Mouse (Mus musculus): ENCODE results near the gene Shld1.

The Shld1 gene

DNA sequence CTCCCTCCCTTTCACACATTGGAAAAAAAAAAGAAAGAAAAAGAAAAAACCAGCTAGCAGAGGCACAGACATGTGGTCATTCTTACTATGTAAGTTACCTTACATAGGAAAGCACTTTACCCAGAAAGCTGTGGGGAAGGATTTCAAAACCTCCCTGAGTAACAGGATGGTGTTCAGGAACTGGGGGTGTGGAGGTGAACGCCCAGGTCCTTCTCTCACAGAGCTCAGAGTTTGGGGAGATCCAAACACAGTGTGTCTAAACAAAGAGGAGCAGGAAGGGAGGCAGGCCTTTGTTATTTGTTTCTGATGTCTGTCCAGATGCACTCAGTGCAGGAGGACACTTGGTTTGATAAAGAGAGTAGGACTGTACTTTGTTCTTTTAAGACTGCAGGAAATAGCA, 5.6 kb downstream of the Shld1 start:
- DNase-seq, result no peak

DNA sequence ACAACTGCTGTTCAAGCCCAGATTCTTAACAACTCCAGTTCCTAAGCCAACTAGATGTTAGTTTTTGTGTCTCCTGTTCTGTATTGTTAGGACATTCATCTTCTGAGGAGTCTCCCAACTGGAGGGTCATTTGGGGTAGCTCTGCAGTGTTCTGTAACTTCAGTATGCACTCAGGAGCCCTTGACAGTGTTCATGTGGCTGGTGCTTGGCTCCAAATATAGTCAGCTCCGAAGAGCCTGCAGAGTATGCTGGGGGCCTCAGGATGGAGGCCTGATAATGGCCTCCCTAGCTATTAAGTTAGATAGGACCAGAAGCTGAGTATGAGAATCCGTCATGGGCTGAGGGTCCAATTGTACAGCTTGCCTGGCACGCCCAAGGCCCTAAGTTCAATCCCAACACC, 7.2 kb downstream of the Shld1 start:
- DNase-seq, result no peak

DNA sequence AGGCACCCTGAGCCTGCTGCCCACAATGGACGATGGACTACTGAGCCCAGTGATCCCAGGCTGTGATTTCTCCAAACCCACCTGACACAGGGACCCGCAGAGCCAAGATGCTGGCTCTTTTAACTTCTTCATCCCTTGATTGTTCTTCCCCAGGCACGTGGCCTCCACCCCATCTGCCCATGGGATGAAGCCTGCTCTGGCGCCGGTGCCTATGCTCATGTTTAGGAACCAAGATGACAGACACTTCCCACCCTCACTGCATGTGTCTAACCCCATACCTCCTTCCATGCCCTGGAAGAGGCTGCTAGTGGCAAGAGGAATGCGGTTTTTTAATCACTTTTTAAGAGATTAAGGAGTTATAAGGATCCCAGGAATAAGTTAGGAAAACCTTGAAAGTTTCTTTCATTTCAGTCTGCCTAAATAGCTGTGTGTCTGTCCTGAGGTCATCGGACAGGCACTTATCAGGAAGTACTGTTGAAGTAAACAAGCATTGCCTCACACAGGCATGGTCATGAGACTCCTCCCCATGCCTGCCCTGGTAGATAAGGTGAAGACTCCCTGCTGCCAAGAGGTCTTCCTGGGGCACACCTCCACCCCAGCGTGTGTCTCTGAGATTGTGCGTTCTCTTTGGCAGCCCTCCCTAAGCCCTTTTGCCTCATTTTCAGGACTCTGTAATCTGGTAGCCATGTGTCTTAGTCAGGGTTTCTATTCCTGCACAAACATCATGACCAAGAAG, 8.8 kb downstream of the Shld1 start:
- DNase-seq, result no peak

GRCm38 (mm10) chr2:132696519-132696918, 9.8 kb downstream of the Shld1 start:
- no peak for DNase-seq

GRCm38 (mm10) chr2:132697256-132697655, 10.5 kb downstream of the Shld1 start:
- no peak for DNase-seq

DNA sequence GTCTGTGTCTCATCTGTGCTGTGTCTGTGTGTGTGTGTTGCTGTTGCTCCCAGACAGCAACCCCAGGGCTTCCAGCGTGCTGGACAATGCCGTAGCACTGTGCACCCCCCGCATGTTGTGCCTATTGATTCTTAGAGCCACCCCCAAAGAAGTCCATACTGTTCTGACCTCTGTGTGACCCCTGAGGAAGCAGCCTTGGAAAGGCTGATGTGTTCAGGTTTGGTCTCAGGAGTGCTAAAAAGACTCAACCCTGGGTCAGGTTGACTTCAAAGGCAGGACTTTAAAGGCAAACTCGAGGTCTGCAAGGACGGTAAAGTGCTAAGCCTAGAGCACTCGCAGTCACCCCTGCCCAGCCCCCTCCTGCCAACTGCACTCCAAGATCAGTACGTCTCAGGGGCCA, 11.0 kb downstream of the Shld1 start:
- DNase-seq, result no peak

DNA sequence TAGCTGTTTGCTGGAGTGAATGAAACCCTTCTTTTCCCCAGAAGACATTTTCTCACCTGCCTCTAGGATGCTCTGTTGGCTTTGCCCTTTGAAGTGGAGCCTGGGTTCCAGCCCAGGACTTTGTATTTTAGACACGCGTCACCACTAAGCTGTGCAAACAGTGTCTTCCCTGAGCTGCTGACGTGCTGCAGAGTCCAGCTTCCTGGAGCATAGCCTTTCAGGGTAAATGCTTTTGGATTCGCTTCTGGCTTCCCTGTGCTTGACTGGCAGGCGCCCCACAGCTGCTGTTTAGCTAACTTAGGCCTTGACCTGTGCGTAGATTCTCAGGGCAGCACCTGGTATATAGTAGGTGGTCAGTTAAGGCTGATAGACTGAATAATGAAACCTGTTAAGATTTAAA, 11.7 kb downstream of the Shld1 start:
- no peak for DNase-seq

DNA sequence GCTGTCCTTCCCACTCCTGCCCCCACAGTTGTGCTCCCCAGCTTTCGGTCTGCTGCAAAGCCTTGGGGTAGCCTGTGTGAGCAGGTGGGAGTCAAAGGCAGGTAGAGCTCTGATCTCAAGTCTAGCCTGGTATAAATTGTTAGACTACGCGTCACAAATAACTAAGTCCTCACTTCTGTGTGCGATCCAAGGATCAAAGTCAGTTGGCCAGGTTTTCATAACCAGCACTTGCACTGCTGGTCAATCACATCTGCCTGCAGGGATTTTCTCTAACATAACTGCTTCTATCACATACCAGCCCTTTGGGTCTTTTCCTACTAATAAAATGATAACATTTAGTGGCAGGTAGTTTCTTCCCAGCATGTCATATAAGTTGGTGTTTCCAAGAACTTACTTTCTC, 14.2 kb downstream of the Shld1 start:
- no peak for DNase-seq

GRCm38 (mm10) chr2:132701451-132701886, 14.7 kb downstream of the Shld1 start:
- peak; percentile 77 for DNase-seq

DNA sequence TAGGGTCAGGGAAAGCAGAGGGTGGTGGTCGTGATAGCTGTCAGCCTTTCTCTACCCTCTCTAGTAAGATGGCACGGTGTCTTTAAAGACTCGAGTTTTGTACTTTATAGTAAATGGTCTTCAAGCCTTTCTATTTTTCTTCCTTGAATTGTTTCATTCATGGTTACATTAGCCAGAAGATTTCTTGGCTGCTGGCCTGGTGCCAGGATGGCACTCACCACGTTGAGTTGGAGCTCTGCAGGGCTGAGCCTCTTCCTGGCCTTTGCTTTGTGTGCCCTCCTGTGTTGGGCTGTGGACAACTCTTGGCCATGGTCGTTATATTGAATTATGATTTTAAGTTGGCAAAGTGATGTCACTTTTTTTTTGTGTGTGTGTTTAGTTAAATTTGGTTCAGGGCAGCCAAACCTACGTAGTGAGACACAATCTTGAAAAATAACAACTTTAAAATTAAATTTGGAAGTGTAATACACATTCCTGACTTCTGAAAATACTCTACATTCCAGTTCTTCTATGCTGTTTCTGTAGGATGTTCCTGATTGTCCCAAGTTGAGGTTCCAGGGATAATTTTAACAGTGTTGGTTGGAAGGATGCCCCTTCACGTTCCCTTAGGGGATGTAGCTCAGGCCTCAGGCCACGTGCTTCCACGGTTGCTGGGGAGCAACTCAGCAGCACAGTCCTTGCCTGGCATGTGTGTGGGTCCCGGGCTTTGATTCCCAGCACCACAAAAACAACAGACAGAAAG, 18.7 kb downstream of the Shld1 start:
- DNase-seq, result no peak

DNA sequence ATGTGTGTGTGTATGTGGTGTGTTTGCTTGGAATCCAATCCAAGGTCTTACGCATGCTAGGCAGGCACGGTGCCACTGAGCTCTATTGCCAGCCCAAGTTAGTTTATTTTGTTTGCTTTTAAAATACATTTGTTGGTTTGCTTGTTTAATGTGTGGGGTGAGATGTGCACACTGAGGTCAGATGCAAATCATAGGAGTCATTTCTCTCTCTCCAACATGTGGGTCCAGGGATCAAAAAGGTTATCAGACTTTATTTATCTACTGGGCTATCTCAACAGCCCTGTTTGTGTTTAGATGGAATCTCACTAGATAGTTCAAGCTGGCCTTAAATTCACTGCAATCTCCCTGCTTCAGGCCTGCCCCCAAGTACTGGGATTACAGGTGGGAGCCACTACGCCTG, 19.6 kb downstream of the Shld1 start:
- DNase-seq, result no peak

GRCm38 (mm10) chr2:132710488-132710887, 23.8 kb downstream of the Shld1 start:
- no peak for DNase-seq

DNA sequence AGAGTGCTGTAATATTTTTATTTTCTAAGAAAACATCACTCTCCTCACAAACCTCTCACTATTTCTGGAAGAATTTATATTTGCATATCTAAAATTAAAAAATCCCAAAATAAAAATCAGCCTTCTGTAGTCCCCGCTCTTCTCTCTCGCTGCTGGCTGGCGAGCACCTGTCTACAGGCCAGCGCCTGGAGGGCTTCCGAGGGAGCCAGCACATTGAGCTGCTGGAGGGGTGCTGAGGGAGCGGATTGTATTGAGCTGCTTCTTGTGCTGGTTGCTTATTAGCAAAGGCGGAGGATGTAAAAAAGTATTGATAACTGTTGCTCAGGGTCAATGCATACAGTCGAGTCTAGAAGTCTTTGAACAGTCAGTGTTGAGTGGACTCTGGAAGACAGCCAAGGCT, 25.3 kb downstream of the Shld1 start:
- DNase-seq, result peak; percentile 31

GRCm38 (mm10) chr2:132714522-132714921, 27.8 kb downstream of the Shld1 start:
- DNase-seq, result no peak

GRCm38 (mm10) chr2:132714946-132715345, 28.2 kb downstream of the Shld1 start:
- DNase-seq, result no peak

- no peak for DNase-seq
Measured at GRCm38 (mm10) chr2:132715421-132716070, 28.8 kb downstream of the Shld1 start.

DNA sequence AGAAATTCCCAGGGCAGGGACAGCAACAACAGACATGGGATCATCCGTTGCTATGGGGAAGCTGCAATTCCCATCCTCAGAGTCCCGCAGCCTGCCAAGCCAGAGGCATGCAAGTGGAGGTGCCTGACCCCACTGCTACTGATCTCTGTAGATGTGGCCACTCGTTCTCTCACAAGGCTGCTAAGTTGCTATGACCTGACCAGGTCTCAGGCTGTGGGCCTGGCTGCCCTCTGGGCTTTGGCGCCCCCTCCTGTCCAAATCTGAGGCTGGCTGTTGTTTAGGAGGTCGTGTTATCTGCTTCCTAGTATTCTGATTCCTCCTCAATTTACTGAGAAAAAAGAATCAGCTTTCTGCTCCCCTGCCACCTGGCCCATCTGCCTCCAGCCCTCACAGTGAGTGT, 29.4 kb downstream of the Shld1 start:
- peak; percentile 53 for DNase-seq

DNA sequence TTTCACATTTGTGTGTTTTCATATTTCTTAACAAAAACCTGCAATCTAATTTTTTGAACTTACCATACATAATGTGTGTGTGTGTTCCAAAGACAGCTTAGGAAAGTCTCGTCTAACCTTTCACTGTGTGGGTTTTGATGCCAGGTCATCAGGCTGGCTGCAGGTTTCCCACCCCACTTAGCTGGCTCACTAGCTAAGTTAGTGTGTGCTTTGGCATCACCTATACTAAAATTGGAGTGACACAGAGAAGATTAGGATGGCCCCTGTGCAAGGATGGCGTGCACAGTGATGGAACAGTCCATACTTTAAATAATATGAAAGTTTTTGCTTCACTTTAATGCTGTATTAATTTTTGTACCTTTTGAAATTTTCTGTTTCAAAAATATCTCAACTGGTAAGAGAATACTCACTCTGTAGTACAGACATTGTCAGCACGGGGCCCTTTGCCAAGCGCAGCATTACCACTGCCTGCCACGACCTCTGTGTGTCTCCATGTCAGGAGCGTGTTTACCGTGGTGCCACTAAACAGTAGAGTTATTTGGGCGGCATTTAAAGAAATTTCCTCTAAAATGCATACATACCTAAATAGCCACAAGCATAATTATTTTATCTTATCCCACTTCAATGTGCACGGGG, 30.3 kb downstream of the Shld1 start:
- DNase-seq, result no peak

DNA sequence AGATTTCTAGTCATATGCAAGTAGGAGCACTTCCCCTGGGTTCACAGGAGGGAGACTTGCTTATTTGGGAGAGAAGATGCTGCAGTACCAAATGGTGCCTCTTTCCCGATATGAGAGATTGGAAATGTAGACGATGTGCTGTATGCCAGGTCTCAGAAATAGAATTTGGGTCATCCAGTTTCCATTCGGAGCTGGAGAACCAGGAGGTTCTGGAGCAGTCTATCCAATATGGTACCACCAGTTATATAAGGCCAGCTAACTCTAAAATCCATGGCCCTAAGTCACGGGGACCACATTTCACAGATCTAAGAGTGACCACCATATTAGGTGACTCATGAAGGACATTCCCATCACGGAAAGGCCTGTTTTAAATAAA, 30.8 kb downstream of the Shld1 start:
- DNase-seq, result no peak

GRCm38 (mm10) chr2:132720921-132721566, 34.3 kb downstream of the Shld1 start:
- DNase-seq, result no peak

GRCm38 (mm10) chr2:132721844-132722243, 35.1 kb downstream of the Shld1 start:
- no peak for DNase-seq

DNA sequence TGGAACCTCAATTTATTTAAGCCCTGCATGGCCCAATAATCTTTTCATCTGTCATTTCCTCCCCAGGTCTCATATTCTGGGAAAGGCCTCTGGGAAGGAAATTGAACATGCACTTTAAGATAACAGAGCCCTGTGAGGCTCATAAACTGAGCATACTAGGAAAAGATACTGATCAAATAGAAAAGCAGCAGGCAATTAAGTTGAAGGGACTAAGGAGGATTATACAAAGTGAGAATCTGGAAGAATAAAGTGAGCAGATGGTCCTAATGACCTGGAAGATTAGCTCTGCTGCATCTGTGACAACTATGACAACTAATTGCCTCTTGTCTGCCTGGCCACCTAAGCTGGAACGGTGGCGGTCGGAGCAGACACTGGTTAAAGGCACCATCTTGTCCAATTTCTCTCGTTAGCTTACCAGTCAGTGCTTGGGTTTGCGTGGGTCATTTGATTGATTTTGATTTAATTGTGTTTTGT, 37.3 kb downstream of the Shld1 start:
- no peak for DNase-seq

DNA sequence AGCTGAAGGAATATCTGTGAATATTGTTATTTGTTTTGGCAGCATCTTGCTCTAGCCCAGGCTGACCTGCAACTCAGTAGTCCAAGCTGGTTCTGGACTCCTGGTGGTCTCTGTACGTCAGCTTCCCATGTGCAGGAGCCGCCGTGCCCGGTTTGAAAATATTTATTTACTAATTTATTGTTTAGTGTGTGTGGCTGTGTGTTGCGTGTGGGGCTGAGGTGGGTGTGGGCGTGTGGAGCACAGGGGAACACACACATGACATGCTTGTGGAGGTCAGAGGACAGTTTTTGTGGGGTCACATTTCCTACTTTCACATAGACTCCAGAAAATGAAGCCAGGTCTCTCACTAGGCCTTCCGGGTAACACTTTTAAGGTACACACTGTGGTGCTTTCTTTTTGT, 37.8 kb downstream of the Shld1 start:
- DNase-seq, result no peak
